Mouse (Mus musculus): ENCODE results near the gene Ptpro.

Gene Ptpro

DNA sequence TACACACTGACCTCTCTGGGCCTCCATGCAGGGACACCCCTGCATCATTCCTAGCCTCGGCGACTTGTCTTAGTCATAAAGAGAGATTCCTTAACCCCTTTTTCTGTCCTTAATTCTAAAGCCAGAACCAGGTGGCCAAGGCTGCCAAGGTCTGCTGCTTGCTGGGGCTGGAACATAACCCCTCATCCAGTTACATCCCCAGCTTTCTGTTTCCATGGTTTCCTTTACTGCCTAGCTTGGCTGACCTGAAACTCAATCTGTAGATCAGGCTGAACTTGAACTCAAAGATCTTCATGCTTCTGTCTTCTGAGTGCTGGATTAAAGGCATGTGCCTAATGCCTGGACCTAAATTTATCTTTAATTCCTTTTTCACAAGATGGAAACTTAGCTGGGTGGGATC lies 51.7 kb downstream of the Ptpro start:
- TF ChIP-seq CTCF (conservative IDR thresholded peaks at IDR 0.05; ENCODE audit: low read length) (no peak), NANOG (IDR thresholded peaks at IDR 0.05; ENCODE audit: borderline replicate concordance, low read length) (no peak), POU5F1 (IDR thresholded peaks at IDR 0.05; ENCODE audit: borderline replicate concordance, low read length) (no peak)
- no peaks in the 10 kb centered on the region for H3K4me1 ChIP-seq (replicated peaks; ENCODE audit: low read depth, low read length)
- no peaks in the 10 kb centered on the region for H3K36me3 ChIP-seq (ENCODE audit: insufficient read depth, low read length)
- H3K27me3 ChIP-seq (ENCODE audit: insufficient read depth, low read length): no peaks in the 10 kb centered on the region
- no peaks in the 10 kb centered on the region for H3K9me3 ChIP-seq (ENCODE audit: low read length)
- no peak overlapping the region for H3K4me3 ChIP-seq (replicated peaks; ENCODE audit: low read length)

- no peak for TF ChIP-seq CTCF (conservative IDR thresholded peaks at IDR 0.05; ENCODE audit: low read length)
- no peak for TF ChIP-seq POU5F1 (IDR thresholded peaks at IDR 0.05; ENCODE audit: borderline replicate concordance, low read length)
- TF ChIP-seq NANOG (IDR thresholded peaks at IDR 0.05; ENCODE audit: borderline replicate concordance, low read length): no peak
These were observed 63.1 kb downstream of the Ptpro start for GRCm38 (mm10) chr6:137315265-137315664.

DNA sequence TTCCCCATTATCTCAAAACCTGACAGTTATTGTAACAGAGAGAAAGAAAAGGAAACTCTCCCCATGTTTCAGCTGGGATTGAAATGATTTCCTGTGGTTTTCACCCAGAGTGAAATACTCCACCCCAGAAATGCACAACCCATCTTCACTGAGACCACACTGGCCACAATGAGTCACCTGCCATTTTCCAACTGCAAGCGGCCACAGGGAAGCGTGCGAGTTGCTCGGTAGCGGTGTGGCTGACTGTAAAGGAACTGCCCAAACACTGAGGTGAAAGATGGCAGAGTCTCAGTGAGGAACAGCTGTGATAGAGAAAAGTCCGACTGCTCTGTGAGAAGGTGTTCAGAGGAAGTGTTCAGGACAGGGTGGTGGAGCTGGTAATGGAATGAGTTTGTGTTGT lies 64.2 kb downstream of the Ptpro start:
- no peaks in the 10 kb centered on the region for H3K36me3 ChIP-seq (ENCODE audit: insufficient read depth, low read length)
- H3K4me3 ChIP-seq (replicated peaks; ENCODE audit: low read length): no peak overlapping the region
- no peaks in the 10 kb centered on the region for H3K27me3 ChIP-seq (ENCODE audit: insufficient read depth, low read length)
- TF ChIP-seq CTCF (conservative IDR thresholded peaks at IDR 0.05; ENCODE audit: low read length) (no peak), NANOG (IDR thresholded peaks at IDR 0.05; ENCODE audit: borderline replicate concordance, low read length) (no peak), POU5F1 (IDR thresholded peaks at IDR 0.05; ENCODE audit: borderline replicate concordance, low read length) (no peak)
- peaks cover 13% of the 10 kb centered on the region for H3K9me3 ChIP-seq (ENCODE audit: low read length)
- no peaks in the 10 kb centered on the region for H3K4me1 ChIP-seq (replicated peaks; ENCODE audit: low read depth, low read length)

More at GRCm38 (mm10) chr6:137315265-137315664, 63.1 kb downstream of the Ptpro start:
- Histone ChIP-seq H3K9me3 (ENCODE audit: low read length) (peaks cover 13% of the 10 kb centered on the region), H3K4me1 (replicated peaks; ENCODE audit: low read depth, low read length) (no peaks in the 10 kb centered on the region), H3K27me3 (ENCODE audit: insufficient read depth, low read length) (no peaks in the 10 kb centered on the region), H3K36me3 (ENCODE audit: insufficient read depth, low read length) (no peaks in the 10 kb centered on the region), H3K4me3 (replicated peaks; ENCODE audit: low read length) (no peak overlapping the region)

DNA sequence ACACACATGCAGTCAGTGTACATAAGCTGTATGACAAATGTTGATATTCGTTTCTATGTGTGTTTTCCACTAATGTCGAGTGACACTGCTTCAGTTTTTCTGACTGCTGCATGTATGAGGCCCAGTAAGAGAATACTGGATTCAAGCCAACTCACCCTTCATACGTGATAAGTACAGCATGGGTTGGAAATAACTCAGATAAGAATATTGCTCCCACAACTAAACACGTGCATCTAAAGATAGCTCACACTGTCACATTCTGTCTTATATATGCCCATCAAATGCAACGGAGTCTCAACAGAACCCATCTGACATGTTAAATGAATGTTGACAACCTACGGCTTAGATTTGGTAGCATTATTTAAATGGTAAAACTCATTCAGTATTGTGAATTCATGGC lies 65.4 kb downstream of the Ptpro start:
- no peak overlapping the region for H3K4me3 ChIP-seq (replicated peaks; ENCODE audit: low read length)
- H3K27me3 ChIP-seq (ENCODE audit: insufficient read depth, low read length): no peaks in the 10 kb centered on the region
- peaks cover 5% of the 10 kb centered on the region; the same call in 1 of the 2 replicates for H3K9me3 ChIP-seq (ENCODE audit: low read length)
- H3K4me1 ChIP-seq (replicated peaks; ENCODE audit: low read depth, low read length): no peaks in the 10 kb centered on the region
- H3K36me3 ChIP-seq (ENCODE audit: insufficient read depth, low read length): no peaks in the 10 kb centered on the region
- no peak for TF ChIP-seq NANOG (IDR thresholded peaks at IDR 0.05; ENCODE audit: borderline replicate concordance, low read length)
- TF ChIP-seq CTCF (conservative IDR thresholded peaks at IDR 0.05; ENCODE audit: low read length): no peak
- no peak for TF ChIP-seq POU5F1 (IDR thresholded peaks at IDR 0.05; ENCODE audit: borderline replicate concordance, low read length)

GRCm38 (mm10) chr6:137318242-137318861 lies 66.2 kb downstream of the Ptpro start:
- Histone ChIP-seq H3K27me3 (ENCODE audit: insufficient read depth, low read length) (no peaks in the 10 kb centered on the region), H3K36me3 (ENCODE audit: insufficient read depth, low read length) (no peaks in the 10 kb centered on the region), H3K4me3 (replicated peaks; ENCODE audit: low read length) (no peak overlapping the region), H3K9me3 (ENCODE audit: low read length) (no peaks in the 10 kb centered on the region), H3K4me1 (replicated peaks; ENCODE audit: low read depth, low read length) (no peaks in the 10 kb centered on the region)
- TF ChIP-seq NANOG (IDR thresholded peaks at IDR 0.05; ENCODE audit: borderline replicate concordance, low read length) (no peak), POU5F1 (IDR thresholded peaks at IDR 0.05; ENCODE audit: borderline replicate concordance, low read length) (no peak), CTCF (conservative IDR thresholded peaks at IDR 0.05; ENCODE audit: low read length) (no peak)

DNA sequence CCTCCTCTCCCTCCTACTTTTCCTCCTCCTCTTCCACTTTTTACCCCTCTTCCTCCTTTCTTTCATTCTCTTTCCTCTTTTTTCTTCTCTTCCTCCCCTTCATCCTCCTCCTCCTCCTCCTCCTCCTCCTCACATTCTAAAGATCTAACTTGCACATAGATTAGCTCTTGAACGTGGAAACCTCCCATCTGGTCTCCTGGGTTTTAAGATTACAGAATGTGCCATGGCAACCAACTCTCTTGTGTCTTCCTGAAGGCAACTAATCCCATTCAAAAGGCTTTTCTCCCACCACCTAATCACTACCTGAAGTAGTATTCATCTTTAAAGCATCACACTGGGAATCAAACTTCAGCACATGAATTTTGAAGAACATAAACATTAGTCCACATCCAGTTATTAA lies 67.5 kb downstream of the Ptpro start:
- Histone ChIP-seq H3K4me1 (replicated peaks; ENCODE audit: low read depth, low read length) (no peaks in the 10 kb centered on the region), H3K4me3 (replicated peaks; ENCODE audit: low read length) (no peak overlapping the region), H3K9me3 (ENCODE audit: low read length) (no peaks in the 10 kb centered on the region), H3K27me3 (ENCODE audit: insufficient read depth, low read length) (no peaks in the 10 kb centered on the region), H3K36me3 (ENCODE audit: insufficient read depth, low read length) (no peaks in the 10 kb centered on the region)
- TF ChIP-seq POU5F1 (IDR thresholded peaks at IDR 0.05; ENCODE audit: borderline replicate concordance, low read length): no peak
- TF ChIP-seq CTCF (conservative IDR thresholded peaks at IDR 0.05; ENCODE audit: low read length): no peak
- no peak for TF ChIP-seq NANOG (IDR thresholded peaks at IDR 0.05; ENCODE audit: borderline replicate concordance, low read length)

- Histone ChIP-seq H3K4me1 (replicated peaks; ENCODE audit: low read depth, low read length) (no peaks in the 10 kb centered on the region), H3K4me3 (replicated peaks; ENCODE audit: low read length) (no peak overlapping the region), H3K36me3 (ENCODE audit: insufficient read depth, low read length) (no peaks in the 10 kb centered on the region), H3K9me3 (ENCODE audit: low read length) (peaks cover 26% of the 10 kb centered on the region), H3K27me3 (ENCODE audit: insufficient read depth, low read length) (no peaks in the 10 kb centered on the region)
- TF ChIP-seq CTCF (conservative IDR thresholded peaks at IDR 0.05; ENCODE audit: low read length): no peak
- TF ChIP-seq POU5F1 (IDR thresholded peaks at IDR 0.05; ENCODE audit: borderline replicate concordance, low read length): no peak
- TF ChIP-seq NANOG (IDR thresholded peaks at IDR 0.05; ENCODE audit: borderline replicate concordance, low read length): no peak
These were observed 75.6 kb downstream of the Ptpro start for GRCm38 (mm10) chr6:137327718-137328117.

- no peaks in the 10 kb centered on the region for H3K36me3 ChIP-seq (ENCODE audit: insufficient read depth, low read length)
- H3K9me3 ChIP-seq (ENCODE audit: low read length): peaks cover 26% of the 10 kb centered on the region
- TF ChIP-seq POU5F1 (IDR thresholded peaks at IDR 0.05; ENCODE audit: borderline replicate concordance, low read length) (no peak), NANOG (IDR thresholded peaks at IDR 0.05; ENCODE audit: borderline replicate concordance, low read length) (no peak), CTCF (conservative IDR thresholded peaks at IDR 0.05; ENCODE audit: low read length) (no peak)
- no peak overlapping the region for H3K4me3 ChIP-seq (replicated peaks; ENCODE audit: low read length)
- H3K4me1 ChIP-seq (replicated peaks; ENCODE audit: low read depth, low read length): no peaks in the 10 kb centered on the region
- H3K27me3 ChIP-seq (ENCODE audit: insufficient read depth, low read length): no peaks in the 10 kb centered on the region
These were observed 76.1 kb downstream of the Ptpro start for GRCm38 (mm10) chr6:137328228-137328627.

- Histone ChIP-seq H3K36me3 (ENCODE audit: insufficient read depth, low read length) (no peaks in the 10 kb centered on the region), H3K4me3 (replicated peaks; ENCODE audit: low read length) (no peak overlapping the region), H3K4me1 (replicated peaks; ENCODE audit: low read depth, low read length) (no peaks in the 10 kb centered on the region), H3K9me3 (ENCODE audit: low read length) (peaks cover 26% of the 10 kb centered on the region), H3K27me3 (ENCODE audit: insufficient read depth, low read length) (no peaks in the 10 kb centered on the region)
- no peak for TF ChIP-seq CTCF (conservative IDR thresholded peaks at IDR 0.05; ENCODE audit: low read length)
- TF ChIP-seq POU5F1 (IDR thresholded peaks at IDR 0.05; ENCODE audit: borderline replicate concordance, low read length): no peak
- TF ChIP-seq NANOG (IDR thresholded peaks at IDR 0.05; ENCODE audit: borderline replicate concordance, low read length): no peak
These were observed 78.7 kb downstream of the Ptpro start for GRCm38 (mm10) chr6:137330782-137331181.

Data from E14TG2a.4 (cell line).